Mouse (Mus musculus) urinary bladder, postnatal 36 days (tissue): ENCODE results near the gene Fam172a.

ENCODE experiments used
- DNase-seq, 2 experiments: peaks; one replicate each; pipeline ENCODE4 v3.0.0; 2022; ENCODE audit warnings: low spot score in 2 of 2, mixed read lengths in 1 of 2

Gene Fam172a

GRCm38 (mm10) chr13:78198871-78199641, 497.2 kb downstream of the Fam172a start:
- DNase-seq = peak in 1 of 2 experiments; percentile 53

DNA sequence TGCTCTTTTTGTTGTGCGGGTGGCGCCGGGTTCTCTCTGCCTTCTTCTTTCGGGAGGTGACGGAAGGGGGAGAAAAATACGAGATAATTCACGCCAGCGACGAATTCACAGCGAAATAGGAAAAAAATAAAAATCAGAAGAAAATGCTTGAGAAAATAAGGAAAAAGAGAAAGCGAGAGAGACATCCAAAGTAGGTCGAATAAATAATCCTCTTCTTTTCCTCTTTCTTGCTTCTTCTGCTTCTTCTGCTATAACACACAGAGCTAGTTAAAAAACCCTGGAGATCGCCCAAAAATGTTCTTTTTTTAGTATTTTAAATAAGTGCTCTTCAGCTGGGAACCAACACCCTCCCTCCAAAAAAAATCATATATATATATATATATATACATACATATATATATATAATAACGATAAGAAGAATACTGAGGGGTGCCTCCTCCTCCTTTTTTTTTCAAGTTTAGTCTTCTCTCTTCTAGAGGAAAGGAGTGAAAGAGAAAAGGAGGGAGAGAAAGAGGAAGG, 497.9 kb downstream of the Fam172a start, which contains the start of gene Nr2f1:
Gene Nr2f1, minus strand, starts transcription at position 116 of the 519 bp plus-strand sequence.
- no peak for DNase-seq

DNA sequence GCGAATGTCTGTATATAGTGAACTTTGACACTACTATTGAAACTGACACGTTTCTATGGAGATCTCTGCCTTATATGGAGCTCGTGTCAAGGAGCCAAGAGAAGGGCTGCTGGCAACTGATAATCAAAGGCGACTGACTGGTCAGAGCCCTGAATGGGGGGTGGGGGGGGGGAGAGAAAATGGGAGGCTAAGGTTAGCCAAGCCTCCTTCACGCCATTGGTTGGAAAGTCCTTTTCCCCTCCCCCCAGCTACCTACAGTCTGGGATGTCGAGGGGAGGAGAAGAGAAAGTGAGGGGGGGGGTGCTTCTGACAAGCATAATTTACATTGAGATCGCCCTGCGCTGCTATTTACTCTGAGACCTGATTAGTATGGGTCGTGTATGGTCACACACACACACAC, 498.6 kb downstream of the Fam172a start:
- no peak for DNase-seq

GRCm38 (mm10) chr13:78200991-78201870, 499.4 kb downstream of the Fam172a start:
- DNase-seq = peak; percentile 72 to 85

- no peak for DNase-seq
Observed at GRCm38 (mm10) chr13:78201871-78202565, 500.2 kb downstream of the Fam172a start.

GRCm38 (mm10) chr13:78202574-78203347, 500.9 kb downstream of the Fam172a start:
- DNase-seq = peak in 1 of 2 experiments; percentile 32

- DNase-seq = peak in 1 of 2 experiments; percentile 46
Observed at GRCm38 (mm10) chr13:78203348-78204061, 501.7 kb downstream of the Fam172a start.

DNA sequence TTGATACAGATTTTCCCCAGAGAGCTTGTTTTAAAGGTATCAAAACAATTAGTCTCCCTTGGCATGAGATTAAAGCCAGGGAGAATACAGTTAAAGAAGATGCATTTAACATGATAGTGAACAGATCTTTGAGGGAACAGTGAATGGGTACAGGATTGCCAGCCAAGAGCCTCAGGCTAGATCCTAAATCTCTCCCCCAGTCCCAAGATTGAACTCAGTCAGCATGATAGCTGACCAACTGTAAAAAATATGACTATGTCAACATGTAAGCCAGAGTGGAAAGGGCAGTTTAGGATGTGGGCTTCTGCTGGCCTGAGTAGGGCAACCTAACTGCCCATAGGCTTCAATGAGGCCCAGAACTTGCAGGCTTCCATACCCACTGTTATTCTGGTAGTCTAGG, 503.6 kb downstream of the Fam172a start:
- no peak for DNase-seq

- DNase-seq = no peak
Observed at GRCm38 (mm10) chr13:78206891-78207430, 505.1 kb downstream of the Fam172a start.

DNA sequence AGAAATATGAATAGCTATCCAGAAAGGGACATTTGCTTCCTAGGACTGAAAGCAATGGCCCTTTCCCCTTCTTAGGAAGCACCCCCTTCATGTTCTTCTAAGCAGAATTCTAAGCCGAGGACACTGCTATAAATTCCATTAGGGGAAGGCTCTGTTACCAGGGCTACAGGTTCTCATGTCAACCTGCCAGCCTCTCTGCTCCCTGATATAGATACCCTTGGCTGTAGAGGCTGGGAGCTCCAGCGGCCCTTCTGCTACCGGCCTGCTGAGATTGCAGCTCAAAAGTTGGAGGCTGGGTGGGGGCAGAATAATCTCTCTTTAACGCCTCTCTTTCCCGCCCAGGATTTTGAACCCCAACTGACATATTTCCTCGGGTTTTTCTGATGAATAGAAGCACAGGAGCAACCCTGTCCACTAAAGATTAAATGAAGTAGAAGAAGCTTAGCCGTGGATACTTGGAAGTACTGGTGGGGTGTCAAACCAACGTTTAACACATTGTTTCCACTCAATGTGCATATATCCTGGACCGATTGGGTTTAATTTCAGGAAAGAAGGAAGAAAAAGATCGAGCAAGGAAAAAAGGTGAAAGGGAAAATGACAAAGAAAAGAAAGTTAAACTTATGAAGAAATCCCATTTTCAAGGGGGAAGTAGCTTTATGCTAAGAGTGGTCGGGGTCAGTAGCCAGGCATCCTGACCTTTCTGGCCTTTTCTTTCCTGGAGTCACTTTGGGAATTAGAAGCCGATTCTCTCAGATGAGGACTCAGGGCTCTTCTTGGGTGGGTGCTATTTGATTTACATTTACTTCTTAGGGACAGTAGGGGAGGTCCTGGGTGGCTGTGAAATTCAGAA, 506.2 kb downstream of the Fam172a start:
- DNase-seq = no peak

GRCm38 (mm10) chr13:78208689-78209410, 507.0 kb downstream of the Fam172a start:
- DNase-seq = no peak

DNA sequence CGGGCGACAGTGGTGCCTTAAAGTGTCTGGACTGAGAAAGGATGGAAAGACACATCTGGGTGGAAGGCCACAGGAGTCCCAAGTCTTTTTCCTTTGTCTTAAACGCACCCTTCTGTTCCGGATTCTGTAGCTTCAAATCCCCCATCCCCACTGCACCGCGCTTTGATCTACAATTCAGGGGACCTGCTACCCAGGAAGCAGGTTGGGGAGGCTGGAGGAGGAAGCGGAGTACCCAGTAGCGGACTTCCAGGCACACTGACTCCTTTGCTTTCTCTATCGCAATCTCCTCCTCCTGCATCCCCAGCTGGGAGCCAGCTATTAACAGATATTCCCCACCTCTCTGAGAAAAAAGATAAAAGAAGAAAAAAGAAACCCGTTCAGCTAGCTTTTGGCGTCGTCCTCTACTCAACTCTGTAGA, 507.8 kb downstream of the Fam172a start:
- no peak for DNase-seq

- no peak for DNase-seq
Observed at GRCm38 (mm10) chr13:78210029-78210747, 508.4 kb downstream of the Fam172a start.

GRCm38 (mm10) chr13:78210748-78211089, 508.9 kb downstream of the Fam172a start:
- DNase-seq = no peak

DNA sequence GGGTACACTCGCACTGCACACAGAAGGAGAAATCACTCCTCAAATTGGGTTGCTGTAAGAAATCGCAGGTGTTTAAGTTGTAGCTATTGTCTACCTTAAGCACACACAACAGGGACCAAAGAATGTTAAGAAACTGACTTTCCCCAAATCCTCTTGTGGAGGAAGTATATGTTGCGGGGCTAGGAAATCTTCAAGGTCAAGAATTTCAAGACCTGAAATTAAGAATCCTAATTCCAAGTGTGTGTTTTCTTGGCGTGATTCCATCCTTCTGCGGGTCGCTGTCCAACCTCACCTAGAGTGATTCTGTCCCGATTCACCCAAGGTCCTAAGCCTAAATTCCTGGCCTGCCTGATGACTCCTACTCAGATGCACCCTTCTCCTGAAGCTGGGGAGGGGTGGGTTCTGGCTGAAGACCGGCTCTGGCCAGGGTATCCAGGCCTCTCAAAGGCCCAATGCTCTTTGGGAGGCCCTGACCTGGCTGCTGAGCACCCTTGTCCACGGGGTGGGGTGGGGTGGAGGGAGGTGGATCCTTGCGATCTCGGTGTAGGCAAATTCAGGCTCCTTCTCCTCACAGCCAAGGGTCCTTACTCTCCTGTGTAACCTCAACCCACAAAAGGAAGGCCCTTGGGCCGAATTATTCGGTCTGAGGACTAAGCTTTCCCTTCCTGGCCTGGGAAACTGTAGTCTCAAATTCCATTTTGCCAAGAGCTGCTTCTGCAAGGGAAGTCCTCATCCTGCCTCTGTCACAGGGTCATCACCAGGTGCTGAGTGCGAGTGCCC, 509.6 kb downstream of the Fam172a start:
- DNase-seq = no peak

DNA sequence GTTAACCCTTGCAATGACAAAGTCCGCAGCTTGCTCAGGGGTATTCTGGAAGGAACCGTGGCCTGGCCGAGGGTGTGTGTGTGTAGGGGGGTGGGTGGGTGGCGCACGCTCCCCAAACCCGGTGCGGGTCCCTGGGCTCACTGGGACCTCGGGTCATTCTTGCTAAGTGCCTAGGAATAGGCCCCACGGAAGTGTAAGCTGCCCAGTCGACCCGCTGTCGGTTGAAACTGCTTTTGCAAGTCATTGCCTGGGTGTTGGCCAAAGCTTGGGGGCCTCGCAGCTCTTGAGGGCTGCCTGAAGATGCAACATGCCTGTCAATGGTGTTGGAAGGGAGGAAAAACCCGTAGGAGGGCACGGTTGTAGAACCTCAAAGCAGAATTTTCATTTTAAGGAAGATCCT, 510.3 kb downstream of the Fam172a start:
- no peak for DNase-seq

DNA sequence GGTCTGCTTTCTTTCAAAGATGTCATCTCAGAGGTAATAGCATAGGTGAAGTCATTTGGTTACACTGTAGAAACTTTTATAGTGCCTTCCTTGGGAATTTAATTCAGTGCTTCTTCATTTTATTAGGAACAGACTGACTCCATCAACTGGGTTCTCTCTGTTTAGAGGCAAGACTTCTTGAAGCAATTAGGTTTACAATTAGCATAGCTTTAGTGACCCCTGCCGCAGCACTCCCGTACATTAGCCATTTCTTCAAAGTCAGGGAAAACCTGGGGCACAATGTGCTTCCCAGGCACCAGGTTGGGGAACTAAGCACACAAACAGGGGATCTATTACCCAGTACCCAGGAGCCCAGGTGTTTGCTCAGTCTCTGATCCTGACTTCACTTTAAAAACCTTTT, 511.3 kb downstream of the Fam172a start:
- no peak for DNase-seq
